Comparison of ENCODE assay signal across 9 mouse cellular contexts in genomic region chr6:71166551-71167169, GRCm38 (mm10). TPM values are rescaled to one million over a fixed set of nuclear protein-coding genes. Genes with fewer than 3 reads are reported as not detected.
A peak's percentile ranks its signal among the peaks of the same experiment; 100 is the strongest.
DNase-seq lines count a peak whose midpoint lies in the region; ATAC-seq lines count a peak whose summit lies in the region.
"Had no signal": no experiment of that assay in that cellular context is flagged by ENCODE, and none has a peak within 500 bp of the region (broad histone marks: within the 10 kb centered on the region; RNA-seq: fewer than 3 reads in every experiment).

No protein-coding gene starts in this region.

- no peak overlapping the region for H3K4me2 ChIP-seq in forebrain, embryonic 14.5 days (ENCODE audit: low read length)
- H3K4me2 ChIP-seq in forebrain, embryonic 13.5 days = no peak overlapping the region
- H3K4me2 ChIP-seq in neural tube, embryonic 14.5 days (ENCODE audit: low read depth, low read length) = no peak overlapping the region
- H3K4me2 ChIP-seq: limb, embryonic 15.5 days had no signal

- H3K9ac ChIP-seq in forebrain, embryonic 14.5 days (ENCODE audit: low read length) = no peak overlapping the region
- no peak overlapping the region for H3K9ac ChIP-seq in forebrain, embryonic 13.5 days
- no peak overlapping the region for H3K9ac ChIP-seq in neural tube, embryonic 14.5 days (replicated peaks; ENCODE audit: low read depth, low read length)
- H3K9ac ChIP-seq: limb, embryonic 15.5 days had no signal

- 50% methylated on average over 6 of the region's 6 CpGs for WGBS in forebrain, embryonic 14.5 days
- WGBS in forebrain, embryonic 13.5 days = 49% methylated on average over 6 of the region's 6 CpGs
- 60% methylated on average over 6 of the region's 6 CpGs for WGBS in neural tube, embryonic 14.5 days

- H3K9me3 ChIP-seq in forebrain, embryonic 14.5 days (replicated peaks; ENCODE audit: control insufficient read depth, low read length) = no peaks in the 10 kb centered on the region
- H3K9me3 ChIP-seq in forebrain, embryonic 13.5 days (replicated peaks) = no peaks in the 10 kb centered on the region
- H3K9me3 ChIP-seq in neural tube, embryonic 14.5 days (ENCODE audit: control insufficient read depth, low read length) = no peaks in the 10 kb centered on the region
- H3K9me3 ChIP-seq: limb, embryonic 15.5 days had no signal

- H3K27me3 ChIP-seq in forebrain, embryonic 14.5 days (replicated peaks; ENCODE audit: control insufficient read depth, insufficient read depth, low read length) = no peaks in the 10 kb centered on the region
- H3K27me3 ChIP-seq in forebrain, embryonic 13.5 days = no peaks in the 10 kb centered on the region
- H3K27me3 ChIP-seq in neural tube, embryonic 14.5 days (ENCODE audit: control insufficient read depth, insufficient read depth, low read length) = no peaks in the 10 kb centered on the region
- H3K27me3 ChIP-seq: limb, embryonic 15.5 days had no signal

- no peak overlapping the region for H3K27ac ChIP-seq in forebrain, embryonic 14.5 days (ENCODE audit: low read depth, low read length)
- no peak overlapping the region for H3K27ac ChIP-seq in forebrain, embryonic 13.5 days
- H3K27ac ChIP-seq in neural tube, embryonic 14.5 days (ENCODE audit: low read depth, low read length) = no peak overlapping the region
- H3K27ac ChIP-seq: limb, embryonic 15.5 days had no signal

- H3K4me3 ChIP-seq in forebrain, embryonic 14.5 days (ENCODE audit: low read depth, low read length) = no peak overlapping the region
- no peak overlapping the region for H3K4me3 ChIP-seq in forebrain, embryonic 13.5 days
- no peak overlapping the region for H3K4me3 ChIP-seq in neural tube, embryonic 14.5 days (ENCODE audit: low read depth, low read length)
- H3K4me3 ChIP-seq: limb, embryonic 15.5 days had no signal

- peak; percentile 61 for DNase-seq in forebrain, embryonic 14.5 days (ENCODE audit: low spot score)
- no peak for DNase-seq in neural tube, embryonic 10.5 days (ENCODE audit: extremely low spot score, low spot score)
- peak; percentile 33 for DNase-seq in c-Kit-positive CD71-negative TER-119-negative erythroid progenitor cells, embryonic 14.5 days (ENCODE audit: low read depth)
- peak; percentile 12 for DNase-seq in liver
- DNase-seq in telencephalon, adult 2 months (ENCODE audit: low read depth, low spot score) = peak; percentile 22
- DNase-seq in ovary, postnatal 10 days (ENCODE audit: low spot score) = no peak

- ATAC-seq in forebrain, embryonic 14.5 days = no peak; the same call in 1 of the 2 replicates
- no peak for ATAC-seq in forebrain, embryonic 13.5 days
- ATAC-seq in neural tube, embryonic 14.5 days (ENCODE audit: low read depth) = peak; percentile 14; the same call in 1 of the 2 replicates

- no peaks in the 10 kb centered on the region for H3K4me1 ChIP-seq in forebrain, embryonic 14.5 days (ENCODE audit: control insufficient read depth, insufficient read depth, low read length)
- no peaks in the 10 kb centered on the region for H3K4me1 ChIP-seq in forebrain, embryonic 13.5 days
- no peaks in the 10 kb centered on the region for H3K4me1 ChIP-seq in neural tube, embryonic 14.5 days (ENCODE audit: control insufficient read depth, insufficient read depth, low read length)
- H3K4me1 ChIP-seq: limb, embryonic 15.5 days had no signal

- H3K36me3 ChIP-seq in forebrain, embryonic 14.5 days (ENCODE audit: control insufficient read depth, insufficient read depth, low read length) = no peaks in the 10 kb centered on the region
- H3K36me3 ChIP-seq in forebrain, embryonic 13.5 days (ENCODE audit: poor library complexity, severe bottlenecking) = no peaks in the 10 kb centered on the region
- no peaks in the 10 kb centered on the region for H3K36me3 ChIP-seq in neural tube, embryonic 14.5 days (ENCODE audit: control insufficient read depth, insufficient read depth, low read length)
- H3K36me3 ChIP-seq: limb, embryonic 15.5 days had no signal

RNA-seq across cellular contexts. Expression of gene Thnsl2, which starts 22.4 kb away (rescaled TPM):
- 3.8 and 4.4 TPM in 2 replicates for polyA plus RNA-seq in forebrain, embryonic 14.5 days (2014; fragmentation: Nextera tagmentation; extraction: Ambion mirVana)
- 2.9 and 4.6 TPM in 2 replicates for polyA plus RNA-seq in forebrain, embryonic 13.5 days (2015; fragmentation: Nextera tagmentation; extraction: Ambion mirVana)
- polyA plus RNA-seq in neural tube, embryonic 14.5 days (2014; fragmentation: Nextera tagmentation; extraction: Ambion mirVana) = 4.6 and 5.4 TPM in 2 replicates

RNA-seq across cellular contexts. Expression of gene Fabp1, which starts 33.0 kb away (rescaled TPM):
- not detected in 2 replicates for polyA plus RNA-seq in forebrain, embryonic 14.5 days (2014; fragmentation: Nextera tagmentation; extraction: Ambion mirVana)
- polyA plus RNA-seq in forebrain, embryonic 13.5 days (2015; fragmentation: Nextera tagmentation; extraction: Ambion mirVana) = not detected in 2 replicates
- polyA plus RNA-seq in neural tube, embryonic 14.5 days (2014; fragmentation: Nextera tagmentation; extraction: Ambion mirVana) = not detected in 2 replicates

Comparison
In these comparisons a context has a peak if more than half of its experiments do, and no peak if none do; other contexts are left out.
1. DNase-seq: peak in forebrain, embryonic 14.5 days (single experiment), c-Kit-positive CD71-negative TER-119-negative erythroid progenitor cells, embryonic 14.5 days (single experiment), liver (single experiment) and telencephalon, adult 2 months (single experiment); none in neural tube, embryonic 10.5 days (single experiment) and ovary, postnatal 10 days (single experiment).